Mouse (Mus musculus): Measurements from ENCODE around the gene Dock8. TPM values are rescaled to one million over a fixed set of nuclear protein-coding genes. Genes with fewer than 3 reads are reported as not detected.

Gene Dock8
- 3.7 and 4.2 TPM in 2 replicates for polyA plus RNA-seq (2015; fragmentation: Nextera tagmentation; extraction: Ambion mirVana)

- H3K4me2 ChIP-seq, result peak within 1 kb of the TSS; percentile 89
- H3K36me3 ChIP-seq, result no peaks in the 10 kb centered on the region
- ATAC-seq (replicated peaks; ENCODE audit: low FRiP score), result peak; percentile 85
- peak within 1 kb of the TSS; percentile 46 for H3K27ac ChIP-seq
- peak within 1 kb of the TSS; percentile 60 for H3K9ac ChIP-seq
- under 1% methylated on average over 103 of the region's 109 CpGs for WGBS
- H3K9me3 ChIP-seq (replicated peaks), result no peaks in the 10 kb centered on the region
- peak within 1 kb of the TSS; percentile 78 for H3K4me3 ChIP-seq (replicated peaks)
- H3K27me3 ChIP-seq, result peaks cover 65% of the 10 kb centered on the region
- peaks cover 20% of the 10 kb centered on the region for H3K4me1 ChIP-seq
These were observed at the start of gene Dock8 for GRCm38 (mm10) chr19:24999201-24999886. Gene Dock8, plus strand, starts transcription at chr19:24999534.

- Histone ChIP-seq H3K27me3 (no peaks in the 10 kb centered on the region), H3K36me3 (peaks cover 21% of the 10 kb centered on the region), H3K9ac (no peak overlapping the region), H3K4me2 (no peak overlapping the region), H3K27ac (no peak overlapping the region), H3K4me3 (replicated peaks) (no peak overlapping the region), H3K9me3 (replicated peaks) (no peaks in the 10 kb centered on the region), H3K4me1 (peaks cover 17% of the 10 kb centered on the region)
- 36% methylated on average over 3 of the region's 3 CpGs for WGBS
- ATAC-seq (replicated peaks; ENCODE audit: low FRiP score), result no peak
These were observed 40.8 kb upstream of the Dock8 start for GRCm38 (mm10) chr19:24958531-24958930.

GRCm38 (mm10) chr19:24961172-24961962 lies 38.0 kb upstream of the Dock8 start, which contains the start of gene Cbwd1:
Gene Cbwd1, minus strand, starts transcription at chr19:24961610.
- H3K9ac ChIP-seq, result peak within 1 kb of the TSS; percentile 76
- peak within 1 kb of the TSS; percentile 68 for H3K4me2 ChIP-seq
- H3K27ac ChIP-seq, result 0 out of 2 replicates have a peak within 1 kb of the TSS, but pooled peaks have one; percentile 22
- H3K36me3 ChIP-seq, result peaks cover under 1% of the 10 kb centered on the region
- peaks cover 17% of the 10 kb centered on the region for H3K4me1 ChIP-seq
- peak within 1 kb of the TSS; percentile 82 for H3K4me3 ChIP-seq (replicated peaks)
- WGBS, result under 1% methylated on average over 36 of the region's 36 CpGs
- H3K27me3 ChIP-seq, result no peaks in the 10 kb centered on the region
- H3K9me3 ChIP-seq (replicated peaks), result no peaks in the 10 kb centered on the region
- peak; percentile 99 for ATAC-seq (replicated peaks; ENCODE audit: low FRiP score)

- Histone ChIP-seq H3K9me3 (replicated peaks) (no peaks in the 10 kb centered on the region), H3K4me2 (no peak overlapping the region), H3K27me3 (no peaks in the 10 kb centered on the region), H3K36me3 (no peaks in the 10 kb centered on the region), H3K4me1 (no peaks in the 10 kb centered on the region), H3K9ac (no peak overlapping the region), H3K27ac (no peak overlapping the region), H3K4me3 (replicated peaks) (no peak overlapping the region)
- WGBS, result 82% methylated on average over 2 of the region's 2 CpGs
- no peak for ATAC-seq (replicated peaks; ENCODE audit: low FRiP score)
These were observed 33.1 kb upstream of the Dock8 start for GRCm38 (mm10) chr19:24966203-24966602.

GRCm38 (mm10) chr19:24966941-24967340 lies 32.4 kb upstream of the Dock8 start:
- no peaks in the 10 kb centered on the region for H3K36me3 ChIP-seq
- no peak for ATAC-seq (replicated peaks; ENCODE audit: low FRiP score)
- no peak overlapping the region for H3K4me3 ChIP-seq (replicated peaks)
- no peak overlapping the region for H3K4me2 ChIP-seq
- no peaks in the 10 kb centered on the region for H3K4me1 ChIP-seq
- no peak overlapping the region for H3K9ac ChIP-seq
- WGBS, result 88% methylated on average over 2 of the region's 2 CpGs
- no peaks in the 10 kb centered on the region for H3K27me3 ChIP-seq
- no peaks in the 10 kb centered on the region for H3K9me3 ChIP-seq (replicated peaks)
- H3K27ac ChIP-seq, result no peak overlapping the region

DNA sequence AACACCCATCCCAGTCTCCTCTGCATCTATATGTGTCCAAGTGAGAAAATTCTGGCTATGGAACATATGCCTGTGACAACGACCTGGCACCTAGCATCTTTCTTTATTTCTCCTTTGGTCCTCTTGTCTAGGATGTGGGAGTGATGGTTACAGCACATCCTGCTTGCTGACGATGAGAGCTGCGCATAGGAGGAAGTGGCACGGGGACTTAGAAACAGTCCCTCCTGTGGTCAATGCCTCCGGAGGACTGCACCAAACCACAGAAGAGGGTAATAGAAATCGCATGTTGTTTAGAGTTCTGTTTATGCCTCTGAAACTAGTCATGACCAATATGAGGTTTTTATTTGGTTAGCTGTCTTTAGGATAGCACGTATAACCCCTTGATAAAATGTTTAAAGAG lies 28.0 kb upstream of the Dock8 start:
- no peaks in the 10 kb centered on the region for H3K9me3 ChIP-seq (replicated peaks)
- no peaks in the 10 kb centered on the region for H3K27me3 ChIP-seq
- ATAC-seq (replicated peaks; ENCODE audit: low FRiP score), result no peak
- no peaks in the 10 kb centered on the region for H3K36me3 ChIP-seq
- no peak overlapping the region for H3K4me2 ChIP-seq
- H3K9ac ChIP-seq, result no peak overlapping the region
- no peaks in the 10 kb centered on the region for H3K4me1 ChIP-seq
- H3K27ac ChIP-seq, result no peak overlapping the region
- WGBS, result 85% methylated on average over 7 of the region's 7 CpGs
- no peak overlapping the region for H3K4me3 ChIP-seq (replicated peaks)

GRCm38 (mm10) chr19:24972701-24973390 lies 26.5 kb upstream of the Dock8 start:
- Histone ChIP-seq H3K9me3 (replicated peaks) (no peaks in the 10 kb centered on the region), H3K27me3 (no peaks in the 10 kb centered on the region), H3K27ac (no peak overlapping the region), H3K9ac (no peak overlapping the region), H3K4me3 (replicated peaks) (no peak overlapping the region), H3K4me2 (no peak overlapping the region), H3K36me3 (no peaks in the 10 kb centered on the region), H3K4me1 (no peaks in the 10 kb centered on the region)
- WGBS, result 76% methylated on average over 3 of the region's 3 CpGs
- no peak for ATAC-seq (replicated peaks; ENCODE audit: low FRiP score)

GRCm38 (mm10) chr19:24977991-24978390 lies 21.3 kb upstream of the Dock8 start:
- Histone ChIP-seq H3K4me1 (0 out of 2 replicates have a peak, but pooled peaks cover 6% of the 10 kb centered on the region), H3K27ac (no peak overlapping the region), H3K36me3 (no peaks in the 10 kb centered on the region), H3K4me2 (no peak overlapping the region), H3K27me3 (no peaks in the 10 kb centered on the region), H3K9me3 (replicated peaks) (no peaks in the 10 kb centered on the region), H3K4me3 (replicated peaks) (no peak overlapping the region), H3K9ac (no peak overlapping the region)
- WGBS, result 62% methylated on average over 11 of the region's 11 CpGs
- ATAC-seq (replicated peaks; ENCODE audit: low FRiP score), result peak; percentile 66; the same call in 1 of the 2 replicates

- no peak overlapping the region for H3K4me3 ChIP-seq (replicated peaks)
- H3K9me3 ChIP-seq (replicated peaks), result no peaks in the 10 kb centered on the region
- no peak overlapping the region for H3K4me2 ChIP-seq
- 87% methylated on average over 10 of the region's 10 CpGs for WGBS
- no peak for ATAC-seq (replicated peaks; ENCODE audit: low FRiP score)
- no peak overlapping the region for H3K27ac ChIP-seq
- no peak overlapping the region for H3K9ac ChIP-seq
- no peaks in the 10 kb centered on the region for H3K27me3 ChIP-seq
- H3K4me1 ChIP-seq, result 0 out of 2 replicates have a peak, but pooled peaks cover 6% of the 10 kb centered on the region
- H3K36me3 ChIP-seq, result no peaks in the 10 kb centered on the region
These were observed 20.2 kb upstream of the Dock8 start for GRCm38 (mm10) chr19:24978852-24979842.

GRCm38 (mm10) chr19:24981294-24981693 lies 18.0 kb upstream of the Dock8 start:
- no peaks in the 10 kb centered on the region for H3K9me3 ChIP-seq (replicated peaks)
- H3K36me3 ChIP-seq, result no peaks in the 10 kb centered on the region
- 0 out of 2 replicates have a peak, but pooled peaks cover 6% of the 10 kb centered on the region for H3K4me1 ChIP-seq
- H3K4me3 ChIP-seq (replicated peaks), result no peak overlapping the region
- 56% methylated on average over 8 of the region's 8 CpGs for WGBS
- H3K27me3 ChIP-seq, result no peaks in the 10 kb centered on the region
- no peak for ATAC-seq (replicated peaks; ENCODE audit: low FRiP score)
- H3K4me2 ChIP-seq, result no peak overlapping the region
- H3K9ac ChIP-seq, result no peak overlapping the region
- H3K27ac ChIP-seq, result no peak overlapping the region

GRCm38 (mm10) chr19:24983050-24983449 lies 16.3 kb upstream of the Dock8 start:
- WGBS, result 65% methylated on average over 4 of the region's 4 CpGs
- H3K9ac ChIP-seq, result no peak overlapping the region
- no peak overlapping the region for H3K27ac ChIP-seq
- no peaks in the 10 kb centered on the region for H3K27me3 ChIP-seq
- H3K9me3 ChIP-seq (replicated peaks), result no peaks in the 10 kb centered on the region
- no peak overlapping the region for H3K4me3 ChIP-seq (replicated peaks)
- 0 out of 2 replicates have a peak, but pooled peaks cover 6% of the 10 kb centered on the region for H3K4me1 ChIP-seq
- H3K36me3 ChIP-seq, result no peaks in the 10 kb centered on the region
- H3K4me2 ChIP-seq, result no peak overlapping the region
- ATAC-seq (replicated peaks; ENCODE audit: low FRiP score), result no peak
